Mouse (Mus musculus): Measurements from ENCODE around the gene Mis18a. TPM values are rescaled to one million over a fixed set of nuclear protein-coding genes. Genes with fewer than 3 reads are reported as not detected.
A peak's percentile ranks its signal among the peaks of the same experiment; 100 is the strongest.

The Mis18a gene
- 29.7 and 35.0 TPM in 2 replicates for polyA plus RNA-seq (2015; fragmentation: Nextera tagmentation; extraction: Ambion mirVana)

GRCm38 (mm10) chr16:90727233-90728115 lies at the start of gene Mis18a:
Gene Mis18a (minus strand): TSS chr16:90727404.
- Histone ChIP-seq H3K36me3 (ENCODE audit: control insufficient read depth, insufficient read depth) (0 out of 2 replicates have a peak, but pooled peaks cover 6% of the 10 kb centered on the region), H3K4me1 (ENCODE audit: control insufficient read depth, insufficient read depth, low read length) (peaks cover 12% of the 10 kb centered on the region), H3K9ac (ENCODE audit: low read length) (peak within 1 kb of the TSS; percentile 86), H3K4me3 (ENCODE audit: low read length) (peak within 1 kb of the TSS; percentile 98), H3K27me3 (ENCODE audit: control insufficient read depth, insufficient read depth, low read length) (no peaks in the 10 kb centered on the region), H3K9me3 (replicated peaks; ENCODE audit: control insufficient read depth, low read length) (peaks cover 6% of the 10 kb centered on the region), H3K27ac (ENCODE audit: low read length) (peak within 1 kb of the TSS; percentile 77), H3K4me2 (ENCODE audit: low read depth, low read length) (peak within 1 kb of the TSS; percentile 99)
- peak; percentile 94 for ATAC-seq (replicated peaks; ENCODE audit: extremely low read depth, insufficient read depth, low FRiP score)
- WGBS, result 1% methylated on average over 53 of the region's 53 CpGs

GRCm38 (mm10) chr16:90775946-90776520 lies 48.8 kb upstream of the Mis18a start:
- no peaks in the 10 kb centered on the region for H3K9me3 ChIP-seq (replicated peaks; ENCODE audit: control insufficient read depth, low read length)
- H3K4me1 ChIP-seq (ENCODE audit: control insufficient read depth, insufficient read depth, low read length), result no peaks in the 10 kb centered on the region
- peaks cover 52% of the 10 kb centered on the region for H3K36me3 ChIP-seq (ENCODE audit: control insufficient read depth, insufficient read depth)
- H3K4me3 ChIP-seq (ENCODE audit: low read length), result no peak overlapping the region
- no peak for ATAC-seq (replicated peaks; ENCODE audit: extremely low read depth, insufficient read depth, low FRiP score)
- 83% methylated on average over 10 of the region's 10 CpGs for WGBS
- no peaks in the 10 kb centered on the region for H3K27me3 ChIP-seq (ENCODE audit: control insufficient read depth, insufficient read depth, low read length)
- H3K4me2 ChIP-seq (ENCODE audit: low read depth, low read length), result no peak overlapping the region
- no peak overlapping the region for H3K9ac ChIP-seq (ENCODE audit: low read length)
- no peak overlapping the region for H3K27ac ChIP-seq (ENCODE audit: low read length)

- no peaks in the 10 kb centered on the region for H3K27me3 ChIP-seq (ENCODE audit: control insufficient read depth, insufficient read depth, low read length)
- H3K4me1 ChIP-seq (ENCODE audit: control insufficient read depth, insufficient read depth, low read length), result no peaks in the 10 kb centered on the region
- no peak overlapping the region for H3K4me3 ChIP-seq (ENCODE audit: low read length)
- no peak overlapping the region for H3K27ac ChIP-seq (ENCODE audit: low read length)
- no peak overlapping the region for H3K9ac ChIP-seq (ENCODE audit: low read length)
- 81% methylated on average over 6 of the region's 6 CpGs for WGBS
- no peak for ATAC-seq (replicated peaks; ENCODE audit: extremely low read depth, insufficient read depth, low FRiP score)
- no peaks in the 10 kb centered on the region for H3K9me3 ChIP-seq (replicated peaks; ENCODE audit: control insufficient read depth, low read length)
- no peak overlapping the region for H3K4me2 ChIP-seq (ENCODE audit: low read depth, low read length)
- peaks cover 54% of the 10 kb centered on the region for H3K36me3 ChIP-seq (ENCODE audit: control insufficient read depth, insufficient read depth)
These were observed 47.4 kb upstream of the Mis18a start for GRCm38 (mm10) chr16:90774646-90775045.

GRCm38 (mm10) chr16:90774216-90774615 lies 47.0 kb upstream of the Mis18a start:
- WGBS, result 88% methylated on average over 12 of the region's 12 CpGs
- Histone ChIP-seq H3K4me3 (ENCODE audit: low read length) (no peak overlapping the region), H3K4me1 (ENCODE audit: control insufficient read depth, insufficient read depth, low read length) (no peaks in the 10 kb centered on the region), H3K4me2 (ENCODE audit: low read depth, low read length) (no peak overlapping the region), H3K9me3 (replicated peaks; ENCODE audit: control insufficient read depth, low read length) (no peaks in the 10 kb centered on the region), H3K9ac (ENCODE audit: low read length) (no peak overlapping the region), H3K27ac (ENCODE audit: low read length) (no peak overlapping the region), H3K36me3 (ENCODE audit: control insufficient read depth, insufficient read depth) (peaks cover 56% of the 10 kb centered on the region), H3K27me3 (ENCODE audit: control insufficient read depth, insufficient read depth, low read length) (no peaks in the 10 kb centered on the region)
- ATAC-seq (replicated peaks; ENCODE audit: extremely low read depth, insufficient read depth, low FRiP score), result no peak

- 87% methylated on average over 15 of the region's 15 CpGs for WGBS
- Histone ChIP-seq H3K27ac (ENCODE audit: low read length) (no peak overlapping the region), H3K27me3 (ENCODE audit: control insufficient read depth, insufficient read depth, low read length) (no peaks in the 10 kb centered on the region), H3K9ac (ENCODE audit: low read length) (no peak overlapping the region), H3K9me3 (replicated peaks; ENCODE audit: control insufficient read depth, low read length) (no peaks in the 10 kb centered on the region), H3K4me3 (ENCODE audit: low read length) (no peak overlapping the region), H3K36me3 (ENCODE audit: control insufficient read depth, insufficient read depth) (peaks cover 44% of the 10 kb centered on the region), H3K4me2 (ENCODE audit: low read depth, low read length) (no peak overlapping the region), H3K4me1 (ENCODE audit: control insufficient read depth, insufficient read depth, low read length) (no peaks in the 10 kb centered on the region)
- no peak for ATAC-seq (replicated peaks; ENCODE audit: extremely low read depth, insufficient read depth, low FRiP score)
These were observed 39.8 kb upstream of the Mis18a start for GRCm38 (mm10) chr16:90766919-90767454.

GRCm38 (mm10) chr16:90765195-90765877 lies 38.1 kb upstream of the Mis18a start:
- Histone ChIP-seq H3K9ac (ENCODE audit: low read length) (no peak overlapping the region), H3K4me1 (ENCODE audit: control insufficient read depth, insufficient read depth, low read length) (peaks cover 7% of the 10 kb centered on the region), H3K27ac (ENCODE audit: low read length) (no peak overlapping the region), H3K27me3 (ENCODE audit: control insufficient read depth, insufficient read depth, low read length) (no peaks in the 10 kb centered on the region), H3K36me3 (ENCODE audit: control insufficient read depth, insufficient read depth) (peaks cover 34% of the 10 kb centered on the region), H3K4me3 (ENCODE audit: low read length) (no peak overlapping the region), H3K9me3 (replicated peaks; ENCODE audit: control insufficient read depth, low read length) (no peaks in the 10 kb centered on the region), H3K4me2 (ENCODE audit: low read depth, low read length) (no peak overlapping the region)
- 85% methylated on average over 9 of the region's 9 CpGs for WGBS
- no peak for ATAC-seq (replicated peaks; ENCODE audit: extremely low read depth, insufficient read depth, low FRiP score)

GRCm38 (mm10) chr16:90760515-90760914 lies 33.3 kb upstream of the Mis18a start:
- Histone ChIP-seq H3K4me2 (ENCODE audit: low read depth, low read length) (no peak overlapping the region), H3K27ac (ENCODE audit: low read length) (no peak overlapping the region), H3K9ac (ENCODE audit: low read length) (no peak overlapping the region), H3K4me1 (ENCODE audit: control insufficient read depth, insufficient read depth, low read length) (peaks cover 8% of the 10 kb centered on the region), H3K9me3 (replicated peaks; ENCODE audit: control insufficient read depth, low read length) (no peaks in the 10 kb centered on the region), H3K27me3 (ENCODE audit: control insufficient read depth, insufficient read depth, low read length) (no peaks in the 10 kb centered on the region), H3K4me3 (ENCODE audit: low read length) (no peak overlapping the region), H3K36me3 (ENCODE audit: control insufficient read depth, insufficient read depth) (peaks cover 17% of the 10 kb centered on the region; the same call in 1 of the 2 replicates)
- 26% methylated on average over 4 of the region's 4 CpGs for WGBS
- peak; percentile 75 for ATAC-seq (replicated peaks; ENCODE audit: extremely low read depth, insufficient read depth, low FRiP score)

- no peak overlapping the region for H3K4me3 ChIP-seq (ENCODE audit: low read length)
- peaks cover 8% of the 10 kb centered on the region for H3K4me1 ChIP-seq (ENCODE audit: control insufficient read depth, insufficient read depth, low read length)
- no peak overlapping the region for H3K27ac ChIP-seq (ENCODE audit: low read length)
- no peak for ATAC-seq (replicated peaks; ENCODE audit: extremely low read depth, insufficient read depth, low FRiP score)
- H3K27me3 ChIP-seq (ENCODE audit: control insufficient read depth, insufficient read depth, low read length), result no peaks in the 10 kb centered on the region
- H3K9me3 ChIP-seq (replicated peaks; ENCODE audit: control insufficient read depth, low read length), result no peaks in the 10 kb centered on the region
- H3K9ac ChIP-seq (ENCODE audit: low read length), result no peak overlapping the region
- peaks cover 19% of the 10 kb centered on the region; the same call in 1 of the 2 replicates for H3K36me3 ChIP-seq (ENCODE audit: control insufficient read depth, insufficient read depth)
- no peak overlapping the region for H3K4me2 ChIP-seq (ENCODE audit: low read depth, low read length)
- 68% methylated on average over 3 of the region's 3 CpGs for WGBS
These were observed 32.1 kb upstream of the Mis18a start for GRCm38 (mm10) chr16:90759335-90759734.

Measured in heart, embryonic 16.5 days (tissue).